Mouse (Mus musculus) lung, adult 2 months (tissue): ENCODE data around the gene Tenm2.

ENCODE experiments used
- CTCF ChIP-seq: fragments of 200-500 bp; IDR thresholded peaks from 2 replicates; pipeline ENCODE4 v1.5.1; 2011; ENCODE audit warnings: mild to moderate bottlenecking, low read length, control low read depth; ENCODE audit not compliant: insufficient read depth
- POLR2A ChIP-seq: fragments of 200-500 bp; IDR thresholded peaks from 2 replicates; pipeline ENCODE4 v1.6.1; 2011; ENCODE audit warnings: low read depth, mild to moderate bottlenecking, control low read depth, low read length, borderline replicate concordance; ENCODE audit errors: extremely low read depth

GRCm38 (mm10) chr11:36041411-36041810, 1194.4 kb downstream of the Tenm2 start:
- TF ChIP-seq POLR2A (no peak), CTCF (no peak)
